Mouse (Mus musculus) heart, embryonic 10.5 days (tissue): ENCODE measurements around the gene Mob3a. TPM values are rescaled to one million over a fixed set of nuclear protein-coding genes. Genes with fewer than 3 reads are reported as not detected.

ENCODE experiments used
- DNase-seq: peaks from one replicate; pipeline ENCODE4 v3.0.0-alpha.2; 2017; ENCODE audit warnings: low spot score
- H3K27ac ChIP-seq: fragments of 300-500 bp; sonication (generic); 2 replicates; pipeline ENCODE4 v1.5.1; 2016; ENCODE audit warnings: mild to moderate bottlenecking
- H3K27me3 ChIP-seq: fragments of 300-500 bp; sonication (generic); 2 replicates; pipeline ENCODE4 v1.6.1; 2016; ENCODE audit warnings: mild to moderate bottlenecking; ENCODE audit not compliant: poor library complexity, insufficient read depth, severe bottlenecking
- H3K36me3 ChIP-seq: fragments of 300-500 bp; sonication (generic); 2 replicates; pipeline ENCODE4 v1.6.1; 2016; ENCODE audit warnings: mild to moderate bottlenecking, moderate library complexity
- H3K4me1 ChIP-seq: fragments of 300-500 bp; sonication (generic); 2 replicates; pipeline ENCODE4 v1.6.1; 2016; ENCODE audit warnings: mild to moderate bottlenecking
- H3K4me3 ChIP-seq: fragments of 300-500 bp; sonication (generic); 2 replicates; pipeline ENCODE4 v1.5.1; 2016; ENCODE audit warnings: mild to moderate bottlenecking, moderate library complexity
- H3K9me3 ChIP-seq: fragments of 300-500 bp; sonication (generic); 2 replicates; pipeline ENCODE4 v1.6.1; 2016; ENCODE audit warnings: mild to moderate bottlenecking, moderate library complexity
- WGBS: fragments of 180-500 bp; shearing (Covaris S2); methylation state at CpG from one replicate; pipeline ENCODE4 v1.1.7; 2016; 5-methylcytosine and 5-hydroxymethylcytosine counted together
- polyA plus RNA-seq: library from polyadenylated mRNA; unstranded; fragments of >200 nt; fragmentation: Nextera tagmentation; extraction: Ambion mirVana; gene quantifications from 2 replicates; pipeline ENCODE4 v1.2.1, GENCODE M21; 2016

Mob3a gene
- polyA plus RNA-seq, 1 experiment from 2014 or later, result 56.8 TPM

DNA sequence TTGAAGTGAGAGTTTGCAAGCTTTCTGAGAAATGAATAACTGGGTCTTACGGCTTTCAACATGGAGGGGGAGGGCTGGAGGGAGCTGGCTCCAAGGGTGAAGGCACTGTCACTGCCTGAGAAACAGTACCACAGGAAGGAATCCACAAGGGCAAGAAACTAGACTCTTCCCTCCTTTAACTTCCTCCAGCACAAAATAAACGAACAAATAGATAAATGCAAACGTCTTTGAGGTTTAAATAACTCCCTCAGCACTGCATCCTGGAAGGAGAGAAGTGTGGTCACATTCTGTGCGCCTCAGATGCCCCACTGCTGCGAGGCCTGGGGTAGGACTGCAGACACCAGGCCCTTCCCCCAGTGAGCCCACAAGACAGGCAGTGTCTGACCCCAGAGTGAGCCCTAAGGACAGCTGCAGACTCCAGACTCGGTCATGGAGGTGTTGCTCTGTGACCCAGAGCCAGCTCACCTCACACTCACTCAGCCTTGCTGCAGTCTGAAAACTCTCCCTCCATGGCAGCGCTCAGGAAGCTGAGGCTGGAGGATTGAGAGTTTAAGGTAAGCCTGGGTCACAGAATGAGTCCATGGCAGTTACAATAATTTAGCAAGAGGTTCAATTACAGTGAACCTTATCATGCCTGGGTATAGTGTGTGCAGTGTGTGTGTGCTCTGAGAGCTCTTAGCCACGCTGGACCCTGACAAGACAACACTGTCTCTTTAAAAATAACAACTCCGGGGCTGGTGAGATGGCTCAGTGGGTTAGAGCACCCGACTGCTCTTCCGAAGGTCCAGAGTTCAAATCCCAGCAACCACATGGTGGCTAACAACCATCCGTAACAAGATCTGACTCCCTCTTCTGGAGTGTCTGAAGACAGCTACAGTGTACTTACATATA lies 5.0 kb downstream of the Mob3a start:
- Histone ChIP-seq H3K4me3 (no peak overlapping the region), H3K4me1 (peaks cover 82% of the 10 kb centered on the region), H3K27ac (peak overlapping the region; percentile 69)

DNA sequence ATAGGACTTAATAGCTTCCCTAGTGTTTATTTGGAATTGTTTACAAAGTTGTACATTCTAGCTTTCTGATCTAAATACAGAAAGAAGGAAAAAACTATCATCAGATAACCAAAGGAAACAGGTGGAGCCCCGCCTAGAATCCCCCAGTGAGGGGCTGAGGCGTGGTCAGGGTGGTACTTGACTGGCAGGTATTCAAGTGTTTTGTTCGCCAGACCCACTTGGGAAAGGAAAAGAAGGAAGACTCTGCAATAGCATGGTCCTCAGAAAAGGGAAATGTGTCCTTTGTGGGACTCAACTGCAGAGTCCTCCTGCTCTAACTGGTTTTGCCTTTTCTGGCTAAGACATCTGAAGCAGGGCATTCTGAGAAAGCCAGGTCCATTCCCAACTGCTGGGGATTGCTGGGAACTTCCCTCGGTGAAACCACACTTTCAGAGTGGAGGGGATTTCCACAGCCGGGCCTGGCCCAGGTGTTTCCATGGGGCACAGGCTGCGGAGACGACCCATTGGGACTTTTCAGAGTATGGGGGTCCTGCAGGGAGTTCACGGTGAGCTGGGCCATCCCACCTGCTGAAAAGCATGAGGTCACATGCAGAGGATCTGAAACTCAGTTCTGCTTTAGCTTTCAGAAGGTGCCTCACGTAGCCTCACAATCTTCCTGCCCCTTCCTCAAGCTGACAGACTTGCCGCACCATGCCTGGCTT lies 5.8 kb downstream of the Mob3a start:
- H3K4me3 ChIP-seq, result no peak overlapping the region
- no peak for DNase-seq
- no peaks in the 10 kb centered on the region for H3K27me3 ChIP-seq
- H3K36me3 ChIP-seq, result peaks cover 38% of the 10 kb centered on the region
- peak overlapping the region; percentile 69 for H3K27ac ChIP-seq
- H3K9me3 ChIP-seq, result no peaks in the 10 kb centered on the region
- H3K4me1 ChIP-seq, result peaks cover 75% of the 10 kb centered on the region
- WGBS, result 74% methylated on average over 10 of the region's 10 CpGs

More for the DNA sequence above, 5.0 kb downstream of the Mob3a start:
- Histone ChIP-seq H3K27me3 (no peaks in the 10 kb centered on the region), H3K9me3 (no peaks in the 10 kb centered on the region), H3K36me3 (peaks cover 31% of the 10 kb centered on the region)
- 68% methylated on average over 12 of the region's 12 CpGs for WGBS
- no peak for DNase-seq

DNA sequence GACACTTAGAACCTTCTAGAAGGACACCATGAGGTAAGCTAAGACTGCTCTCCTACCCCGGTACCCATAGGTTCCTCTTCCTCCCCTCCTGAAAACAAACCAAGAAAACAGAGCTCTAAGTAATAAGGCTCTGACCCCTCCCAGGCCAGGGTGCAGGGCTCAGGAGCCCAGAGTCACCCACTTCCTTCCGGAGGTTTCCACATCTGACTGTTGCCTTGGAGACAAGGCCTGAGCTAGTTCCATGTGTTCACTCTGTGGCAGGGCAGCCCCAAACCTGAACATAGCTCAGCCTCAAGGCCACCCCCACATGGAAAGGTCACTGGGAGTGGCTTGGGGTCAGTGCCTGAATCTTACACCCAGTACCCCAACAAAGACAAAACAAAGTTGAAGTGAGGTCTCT lies 6.6 kb downstream of the Mob3a start:
- peaks cover 46% of the 10 kb centered on the region for H3K36me3 ChIP-seq
- no peaks in the 10 kb centered on the region for H3K27me3 ChIP-seq
- peaks cover 68% of the 10 kb centered on the region for H3K4me1 ChIP-seq
- H3K4me3 ChIP-seq, result no peak overlapping the region; the same call in 1 of the 2 replicates
- DNase-seq, result no peak
- H3K9me3 ChIP-seq, result no peaks in the 10 kb centered on the region
- WGBS, result 72% methylated on average over 2 of the region's 2 CpGs
- peak overlapping the region; percentile 69 for H3K27ac ChIP-seq

DNA sequence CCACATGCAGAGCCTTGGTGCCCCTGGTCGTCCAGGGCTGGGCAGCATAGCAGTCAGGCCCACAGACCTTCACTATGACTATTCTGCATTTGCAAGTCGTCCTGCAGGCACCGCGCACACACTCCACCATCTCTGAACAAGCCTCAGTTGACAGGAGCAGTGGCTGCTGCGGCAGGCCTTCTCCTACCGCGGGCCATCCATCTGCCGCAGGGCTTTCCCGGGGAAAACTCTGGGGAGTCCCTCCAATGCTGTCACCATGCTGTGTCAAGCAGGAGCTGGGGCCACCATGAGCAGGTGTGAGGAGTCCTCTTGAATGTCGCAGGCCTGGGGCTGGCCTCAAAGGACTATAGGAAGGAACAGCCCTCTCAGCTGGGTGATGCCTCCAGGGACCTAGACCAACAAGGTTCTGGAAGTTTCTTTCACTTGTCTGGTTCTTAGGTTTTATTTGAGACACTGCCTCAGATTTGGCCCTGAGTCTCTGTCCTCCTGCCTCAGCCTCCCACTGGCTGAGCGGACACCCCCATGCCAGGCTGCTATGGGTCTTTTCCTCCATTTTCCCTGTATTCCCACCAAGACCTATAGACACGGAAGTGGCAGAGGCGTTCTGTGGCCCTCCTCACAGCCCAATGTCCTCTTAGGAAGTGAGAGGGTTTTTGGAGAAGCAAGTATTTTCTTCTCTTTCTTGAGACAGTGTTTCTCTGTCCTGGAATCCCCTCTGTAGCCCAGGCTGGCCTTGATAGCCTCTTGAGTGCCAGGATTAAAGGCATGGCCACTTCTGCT lies 7.4 kb downstream of the Mob3a start:
- no peaks in the 10 kb centered on the region for H3K27me3 ChIP-seq
- H3K36me3 ChIP-seq, result peaks cover 52% of the 10 kb centered on the region
- peaks cover 63% of the 10 kb centered on the region for H3K4me1 ChIP-seq
- no peak overlapping the region for H3K4me3 ChIP-seq
- DNase-seq, result no peak
- peak overlapping the region; percentile 69; the same call in 1 of the 2 replicates for H3K27ac ChIP-seq
- H3K9me3 ChIP-seq, result no peaks in the 10 kb centered on the region
- WGBS, result 87% methylated on average over 13 of the region's 13 CpGs

DNA sequence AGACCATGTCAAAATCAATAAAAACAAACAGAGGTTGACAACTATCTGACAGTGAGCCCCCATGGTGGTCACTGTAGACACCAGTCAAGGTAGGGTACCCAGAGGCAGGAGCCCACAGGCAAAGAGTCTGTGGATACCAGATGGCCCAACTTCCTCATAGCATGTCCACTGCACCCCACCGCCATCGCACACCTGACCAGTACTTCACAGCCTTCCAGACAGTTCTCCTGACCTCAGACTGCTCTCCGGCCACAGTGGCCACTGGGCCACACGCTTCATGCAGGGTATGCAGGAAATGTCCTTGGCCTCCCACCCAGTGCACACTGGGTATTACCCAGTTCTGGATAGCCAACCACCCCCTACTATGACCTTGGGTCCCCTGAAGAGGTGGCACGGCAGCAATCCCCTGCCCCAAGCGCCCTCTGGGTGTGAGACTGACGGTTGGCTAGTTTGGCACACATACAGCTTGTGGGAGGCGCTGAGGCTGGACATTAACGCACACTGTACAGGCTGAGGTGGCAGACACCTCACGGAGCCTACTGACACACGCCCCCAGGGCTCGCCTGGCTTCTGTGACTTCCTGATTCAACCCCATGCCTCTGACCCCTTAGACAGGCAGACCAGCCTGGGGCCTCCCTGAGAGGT lies 8.3 kb downstream of the Mob3a start:
- Histone ChIP-seq H3K4me1 (peaks cover 58% of the 10 kb centered on the region), H3K36me3 (peaks cover 53% of the 10 kb centered on the region)

DNA sequence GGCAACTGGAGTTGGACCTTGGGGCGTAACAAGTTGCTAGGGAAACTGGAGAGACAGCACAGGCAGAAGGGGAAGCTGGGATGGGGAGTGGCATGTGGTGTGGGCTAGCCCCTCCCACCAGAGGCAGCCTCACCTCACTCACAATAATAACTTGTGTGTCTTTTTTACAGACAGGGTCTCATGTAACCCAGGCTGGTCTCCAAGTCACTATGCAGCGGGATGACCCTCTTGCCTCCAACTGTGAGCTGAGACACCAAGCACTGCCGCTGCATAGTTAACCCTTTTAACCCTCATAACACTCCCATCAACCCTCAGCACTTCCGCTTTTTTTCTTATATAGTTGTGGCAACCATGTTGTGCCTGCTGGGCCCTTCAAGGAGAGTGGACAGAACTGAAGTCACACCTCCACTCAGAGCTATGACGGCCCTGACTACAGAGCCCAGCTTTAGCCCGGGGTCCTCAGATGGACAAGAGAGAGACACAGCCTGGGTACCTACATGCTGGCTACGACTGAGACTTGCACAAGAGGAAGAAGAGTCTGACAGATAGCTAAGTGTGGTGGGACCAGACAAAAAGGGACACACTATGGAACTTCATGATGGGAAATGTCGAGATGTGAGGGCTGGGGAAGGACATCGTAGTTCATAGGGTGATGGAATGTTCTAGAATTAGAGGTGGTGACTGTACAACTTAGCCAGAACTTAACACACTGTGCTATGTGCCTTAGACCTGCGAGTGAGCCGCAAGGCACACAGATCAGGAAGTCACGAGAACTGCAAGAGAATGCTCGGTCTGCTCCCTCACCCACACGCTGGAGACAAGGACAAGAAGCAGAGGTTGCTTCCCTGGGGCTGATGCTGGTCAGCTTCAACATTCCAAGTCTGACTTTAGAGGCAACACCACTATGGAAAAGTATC lies 9.3 kb downstream of the Mob3a start:
- H3K27ac ChIP-seq, result peak overlapping the region; percentile 1; the same call in 1 of the 2 replicates

More for the DNA sequence above, 8.3 kb downstream of the Mob3a start:
- no peak for DNase-seq
- Histone ChIP-seq H3K27me3 (no peaks in the 10 kb centered on the region), H3K27ac (0 out of 2 replicates have a peak overlapping the region, but pooled peaks have one; percentile 1), H3K4me3 (no peak overlapping the region), H3K9me3 (no peaks in the 10 kb centered on the region)
- WGBS, result 93% methylated on average over 12 of the region's 12 CpGs

DNA sequence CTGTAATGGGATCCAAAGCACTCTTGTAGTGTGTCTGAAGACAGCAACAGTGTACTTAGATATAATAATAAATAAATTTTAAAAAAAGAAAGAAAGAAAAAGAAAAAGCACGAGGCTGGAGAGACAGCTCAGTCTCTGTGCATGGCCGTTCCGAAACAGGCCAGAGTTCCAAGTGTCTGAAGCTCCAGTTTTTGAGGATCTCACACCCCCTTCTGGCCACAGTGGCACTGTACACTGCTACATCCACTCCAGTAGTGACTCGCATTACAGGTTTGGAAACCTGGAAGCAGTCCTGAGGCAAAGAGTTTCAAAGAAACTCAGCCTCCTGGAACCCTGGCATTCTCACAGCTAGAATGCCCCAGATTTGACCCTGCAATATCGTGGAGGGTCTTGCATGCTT lies 13.9 kb downstream of the Mob3a start:
- H3K27me3 ChIP-seq, result no peaks in the 10 kb centered on the region
- no peak overlapping the region for H3K27ac ChIP-seq
- H3K4me1 ChIP-seq, result peaks cover 17% of the 10 kb centered on the region
- H3K36me3 ChIP-seq, result peaks cover 76% of the 10 kb centered on the region
- H3K4me3 ChIP-seq, result no peak overlapping the region
- DNase-seq, result no peak
- WGBS, result 53% methylated on average over 5 of the region's 5 CpGs
- no peaks in the 10 kb centered on the region for H3K9me3 ChIP-seq

More for the DNA sequence above, 9.3 kb downstream of the Mob3a start:
- no peaks in the 10 kb centered on the region for H3K27me3 ChIP-seq
- H3K4me1 ChIP-seq, result peaks cover 49% of the 10 kb centered on the region
- 82% methylated on average over 14 of the region's 14 CpGs for WGBS
- H3K4me3 ChIP-seq, result no peak overlapping the region; the same call in 1 of the 2 replicates
- DNase-seq, result no peak
- H3K9me3 ChIP-seq, result no peaks in the 10 kb centered on the region
- peaks cover 58% of the 10 kb centered on the region for H3K36me3 ChIP-seq

DNA sequence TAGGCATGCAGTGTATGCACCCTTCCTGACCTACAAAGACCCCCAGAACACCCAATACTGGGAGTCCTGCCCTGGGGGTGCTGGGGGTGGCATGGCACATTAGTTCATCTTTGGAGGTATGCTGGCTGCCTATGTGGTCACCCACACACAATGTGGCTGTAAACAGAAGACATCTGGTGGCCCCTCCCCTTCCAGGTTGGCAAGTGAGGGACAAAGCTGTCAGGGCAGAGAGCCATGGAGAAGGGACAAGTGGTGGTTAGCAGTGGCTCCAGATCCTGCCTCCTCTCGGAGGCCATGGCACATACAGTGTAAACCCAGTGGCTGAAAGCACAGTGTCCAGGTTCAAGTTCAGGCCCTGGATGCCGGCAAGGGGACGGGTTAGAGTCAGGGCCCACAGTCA lies 15.2 kb downstream of the Mob3a start:
- no peak for DNase-seq
- no peaks in the 10 kb centered on the region for H3K27me3 ChIP-seq
- no peaks in the 10 kb centered on the region for H3K9me3 ChIP-seq
- H3K36me3 ChIP-seq, result peaks cover 76% of the 10 kb centered on the region
- H3K27ac ChIP-seq, result no peak overlapping the region
- WGBS, result 91% methylated on average over 3 of the region's 3 CpGs
- no peak overlapping the region for H3K4me3 ChIP-seq
- H3K4me1 ChIP-seq, result peaks cover 8% of the 10 kb centered on the region

DNA sequence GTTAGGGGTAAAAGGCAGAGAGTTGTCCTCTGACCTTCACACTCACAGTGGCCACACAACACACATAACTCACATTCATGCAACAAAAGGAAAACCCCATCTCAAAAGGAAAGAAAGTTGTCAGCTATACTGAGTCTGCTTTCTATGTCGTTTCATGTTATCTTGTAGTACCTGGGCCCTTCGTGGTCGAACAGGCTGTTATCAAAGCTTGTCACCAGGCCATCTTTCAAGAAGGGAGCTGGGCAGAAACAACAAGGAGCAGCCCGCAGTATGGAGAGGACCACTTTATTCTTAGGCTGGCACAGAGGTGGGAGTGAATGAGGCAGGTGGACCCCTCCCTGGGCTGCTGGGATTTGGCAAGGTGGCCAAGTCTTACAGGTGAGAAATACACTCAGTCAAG lies 16.8 kb downstream of the Mob3a start:
- no peak for DNase-seq
- H3K27ac ChIP-seq, result peak overlapping the region; percentile 44; the same call in 1 of the 2 replicates
- H3K4me3 ChIP-seq, result no peak overlapping the region
- H3K27me3 ChIP-seq, result no peaks in the 10 kb centered on the region
- WGBS, result 46% methylated on average over 4 of the region's 4 CpGs
- peaks cover 60% of the 10 kb centered on the region for H3K36me3 ChIP-seq
- peaks cover 12% of the 10 kb centered on the region for H3K4me1 ChIP-seq
- H3K9me3 ChIP-seq, result no peaks in the 10 kb centered on the region

DNA sequence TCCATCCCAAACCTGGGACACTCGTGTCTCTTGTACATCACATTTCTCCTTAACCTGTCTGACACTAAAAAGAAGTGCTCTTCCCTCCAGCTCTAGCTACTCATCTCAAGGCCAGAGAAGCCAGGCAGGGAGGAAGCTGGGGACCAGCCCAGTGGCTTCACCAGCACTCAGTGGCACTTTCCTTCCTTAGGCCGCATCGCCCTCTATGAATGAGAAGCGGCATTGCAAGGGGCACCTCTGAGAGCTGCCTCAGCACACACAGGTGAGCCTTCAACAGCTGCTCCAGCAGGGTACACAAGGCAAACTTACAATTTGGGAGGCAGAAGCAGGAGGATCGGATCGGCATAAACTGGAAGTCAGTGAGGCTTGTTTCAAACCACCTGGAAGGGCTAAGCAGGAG lies 17.6 kb downstream of the Mob3a start:
- H3K4me3 ChIP-seq, result no peak overlapping the region
- H3K9me3 ChIP-seq, result no peaks in the 10 kb centered on the region
- WGBS, result 55% methylated on average over 6 of the region's 6 CpGs
- no peak for DNase-seq
- H3K27me3 ChIP-seq, result no peaks in the 10 kb centered on the region
- peaks cover 20% of the 10 kb centered on the region for H3K4me1 ChIP-seq
- peaks cover 52% of the 10 kb centered on the region for H3K36me3 ChIP-seq
- H3K27ac ChIP-seq, result no peak overlapping the region

DNA sequence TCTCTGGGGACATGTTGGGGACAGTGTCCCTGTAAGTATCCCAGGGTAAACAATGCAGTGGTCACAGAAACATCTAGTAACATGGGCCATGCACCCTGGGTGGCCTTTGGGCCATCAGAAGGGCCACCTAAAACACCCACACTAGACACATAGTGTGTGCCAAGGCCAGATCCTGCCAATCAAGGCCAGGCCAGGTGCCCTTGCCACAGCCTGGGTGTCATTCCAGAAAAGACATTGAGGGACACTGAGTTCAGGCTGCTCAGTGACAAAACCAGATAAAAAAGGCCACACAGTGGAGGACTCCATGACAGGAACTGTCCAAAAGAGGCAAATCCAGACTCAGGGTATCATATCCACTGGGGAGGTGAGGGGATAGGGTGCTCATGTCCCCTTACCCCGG lies 18.1 kb downstream of the Mob3a start:
- H3K27me3 ChIP-seq, result no peaks in the 10 kb centered on the region
- H3K27ac ChIP-seq, result 0 out of 2 replicates have a peak overlapping the region, but pooled peaks have one; percentile 12
- peaks cover 49% of the 10 kb centered on the region for H3K36me3 ChIP-seq
- DNase-seq, result no peak
- no peak overlapping the region for H3K4me3 ChIP-seq
- H3K4me1 ChIP-seq, result peaks cover 26% of the 10 kb centered on the region
- no peaks in the 10 kb centered on the region for H3K9me3 ChIP-seq
- WGBS, result 86% methylated on average over 1 of the region's 1 CpGs
